Mouse (Mus musculus) brain, embryonic 14.5 days (tissue): Measurements from ENCODE around the gene Nrxn3.

Experiments used
- CTCF ChIP-seq: fragments of 200-500 bp; IDR thresholded peaks from 2 replicates; pipeline ENCODE4 v1.5.1; 2012; ENCODE audit warnings: inconsistent platforms, mild to moderate bottlenecking, moderate library complexity, borderline replicate concordance; ENCODE audit not compliant: insufficient read depth, insufficient read length; ENCODE audit errors: extremely low read depth
- POLR2A ChIP-seq: fragments of 200-500 bp; IDR thresholded peaks from 2 replicates; pipeline ENCODE4 v1.6.1; 2012; ENCODE audit warnings: mild to moderate bottlenecking, inconsistent platforms, borderline replicate concordance; ENCODE audit not compliant: poor library complexity, insufficient read depth, insufficient read length, severe bottlenecking; ENCODE audit errors: extremely low read depth

- TF ChIP-seq CTCF (no peak), POLR2A (no peak)
Observed at GRCm38 (mm10) chr12:89260076-89260475, 537.4 kb downstream of the Nrxn3 start.
